Mouse (Mus musculus) forebrain, embryonic 15.5 days (tissue): Measurements from ENCODE around the gene Mrps5. TPM values are rescaled to one million over a fixed set of nuclear protein-coding genes. Genes with fewer than 3 reads are reported as not detected.

Experiments used
- ATAC-seq: fragments of 200-750 bp; cut with Nextera tagmentation; replicated peaks from 2 replicates; pipeline ENCODE4 v1.8.0; 2017; ENCODE audit warnings: mild to moderate bottlenecking, moderate TSS enrichment, moderate library complexity
- H3K27ac ChIP-seq: fragments of 300-500 bp; sonication (generic); replicated peaks from 2 replicates; pipeline ENCODE4 v1.5.1; 2015; ENCODE audit warnings: mild to moderate bottlenecking, inconsistent platforms
- H3K27me3 ChIP-seq: fragments of 300-500 bp; sonication (generic); 2 replicates; pipeline ENCODE4 v1.6.1; 2015; ENCODE audit warnings: inconsistent platforms
- H3K36me3 ChIP-seq: fragments of 300-500 bp; sonication (generic); 2 replicates; pipeline ENCODE4 v1.6.1; 2015; ENCODE audit warnings: mild to moderate bottlenecking, inconsistent platforms
- H3K4me1 ChIP-seq: fragments of 300-500 bp; sonication (generic); 2 replicates; pipeline ENCODE4 v1.6.1; 2015; ENCODE audit warnings: inconsistent platforms
- H3K4me2 ChIP-seq: fragments of 300-500 bp; sonication (generic); replicated peaks from 2 replicates; pipeline ENCODE4 v1.6.1; 2015; ENCODE audit warnings: mild to moderate bottlenecking, inconsistent platforms
- H3K4me3 ChIP-seq: fragments of 300-500 bp; sonication (generic); 2 replicates; pipeline ENCODE4 v1.5.1; 2015; ENCODE audit warnings: mild to moderate bottlenecking, inconsistent platforms
- H3K9ac ChIP-seq: fragments of 300-500 bp; sonication (generic); replicated peaks from 2 replicates; pipeline ENCODE4 v1.6.1; 2015; ENCODE audit warnings: mild to moderate bottlenecking, inconsistent platforms
- H3K9me3 ChIP-seq: fragments of 300-500 bp; sonication (generic); 2 replicates; pipeline ENCODE4 v1.6.1; 2016; ENCODE audit warnings: inconsistent platforms
- WGBS: fragments of 180-500 bp; shearing (Covaris S2); methylation state at CpG from one replicate; pipeline ENCODE4 v1.1.7; 2015; ENCODE audit warnings: mixed read lengths; 5-methylcytosine and 5-hydroxymethylcytosine counted together
- polyA plus RNA-seq: library from polyadenylated mRNA; unstranded; fragments of >200 nt; fragmentation: Nextera tagmentation; extraction: Ambion mirVana; gene quantifications from 2 replicates; pipeline ENCODE4 v1.2.1, GENCODE M21; 2015

Mrps5 gene
- polyA plus RNA-seq = 181 and 189 TPM in 2 replicates

GRCm38 (mm10) chr2:127586694-127587513 lies at the start of gene Mrps5, which contains the start of gene Zfp661:
Gene Mrps5 (plus strand): TSS chr2:127587222.
Gene Zfp661 (minus strand): TSS chr2:127587094.
- Histone ChIP-seq H3K27ac (peak within 1 kb of the TSS; percentile 92), H3K27me3 (no peaks in the 10 kb centered on the region), H3K36me3 (peaks cover 3% of the 10 kb centered on the region; the same call in 1 of the 2 replicates), H3K4me1 (peaks cover 32% of the 10 kb centered on the region), H3K9me3 (no peaks in the 10 kb centered on the region), H3K9ac (peak within 1 kb of the TSS; percentile 81), H3K4me3 (peak within 1 kb of the TSS; percentile 68), H3K4me2 (peak within 1 kb of the TSS; percentile 61)
- ATAC-seq = peak; percentile 82
- 6% methylated on average over 39 of the region's 39 CpGs for WGBS

GRCm38 (mm10) chr2:127537548-127537947 lies 49.5 kb upstream of the Mrps5 start:
- H3K4me1 ChIP-seq = peaks cover 4% of the 10 kb centered on the region; the same call in 1 of the 2 replicates
- ATAC-seq = no peak
- H3K36me3 ChIP-seq = no peaks in the 10 kb centered on the region
- H3K9me3 ChIP-seq = no peaks in the 10 kb centered on the region
- peaks cover 35% of the 10 kb centered on the region for H3K27me3 ChIP-seq
- no peak overlapping the region for H3K4me3 ChIP-seq
- H3K4me2 ChIP-seq = no peak overlapping the region
- H3K27ac ChIP-seq = no peak overlapping the region
- no peak overlapping the region for H3K9ac ChIP-seq
- WGBS = 68% methylated on average over 3 of the region's 3 CpGs

- whole genome bisulfite sequencing = 27% methylated on average over 4 of the region's 4 CpGs
- Histone ChIP-seq H3K4me2 (no peak overlapping the region), H3K4me1 (peaks cover 4% of the 10 kb centered on the region; the same call in 1 of the 2 replicates), H3K4me3 (no peak overlapping the region), H3K27ac (no peak overlapping the region), H3K9me3 (no peaks in the 10 kb centered on the region), H3K27me3 (peaks cover 38% of the 10 kb centered on the region), H3K9ac (no peak overlapping the region), H3K36me3 (no peaks in the 10 kb centered on the region)
- ATAC-seq = no peak
These were observed 47.5 kb upstream of the Mrps5 start for GRCm38 (mm10) chr2:127539494-127539893.

GRCm38 (mm10) chr2:127541185-127541584 lies 45.8 kb upstream of the Mrps5 start, which contains the start of gene Prom2:
Gene Prom2 (minus strand): TSS chr2:127541467.
- Histone ChIP-seq H3K9me3 (no peaks in the 10 kb centered on the region), H3K4me1 (peaks cover 4% of the 10 kb centered on the region; the same call in 1 of the 2 replicates), H3K27ac (no peak within 1 kb of the TSS), H3K9ac (no peak within 1 kb of the TSS), H3K27me3 (peaks cover 38% of the 10 kb centered on the region), H3K36me3 (no peaks in the 10 kb centered on the region), H3K4me3 (no peak within 1 kb of the TSS), H3K4me2 (peak within 1 kb of the TSS; percentile 14; the same call in 1 of the 2 replicates)
- WGBS = 6% methylated on average over 29 of the region's 29 CpGs
- no peak for ATAC-seq

- Histone ChIP-seq H3K4me1 (peaks cover 4% of the 10 kb centered on the region; the same call in 1 of the 2 replicates), H3K9ac (no peak overlapping the region), H3K9me3 (no peaks in the 10 kb centered on the region), H3K4me2 (no peak overlapping the region), H3K27ac (no peak overlapping the region), H3K36me3 (no peaks in the 10 kb centered on the region), H3K4me3 (no peak overlapping the region), H3K27me3 (peaks cover 38% of the 10 kb centered on the region)
- no peak for ATAC-seq
- WGBS = 85% methylated on average over 2 of the region's 2 CpGs
These were observed 45.3 kb upstream of the Mrps5 start for GRCm38 (mm10) chr2:127541697-127542096.

GRCm38 (mm10) chr2:127548342-127549074 lies 38.5 kb upstream of the Mrps5 start:
- ATAC-seq = no peak
- Histone ChIP-seq H3K36me3 (no peaks in the 10 kb centered on the region), H3K4me2 (no peak overlapping the region), H3K4me3 (no peak overlapping the region), H3K27me3 (no peaks in the 10 kb centered on the region), H3K9ac (no peak overlapping the region), H3K9me3 (no peaks in the 10 kb centered on the region), H3K27ac (no peak overlapping the region), H3K4me1 (no peaks in the 10 kb centered on the region)
- 80% methylated on average over 5 of the region's 5 CpGs for WGBS

- H3K4me2 ChIP-seq = no peak overlapping the region
- H3K27me3 ChIP-seq = no peaks in the 10 kb centered on the region
- no peak overlapping the region for H3K9ac ChIP-seq
- no peak overlapping the region for H3K27ac ChIP-seq
- no peaks in the 10 kb centered on the region for H3K4me1 ChIP-seq
- no peak overlapping the region for H3K4me3 ChIP-seq
- no peak for ATAC-seq
- no peaks in the 10 kb centered on the region for H3K36me3 ChIP-seq
- no peaks in the 10 kb centered on the region for H3K9me3 ChIP-seq
These were observed 37.3 kb upstream of the Mrps5 start for GRCm38 (mm10) chr2:127549711-127550110.

- 78% methylated on average over 1 of the region's 1 CpGs for WGBS
- H3K4me2 ChIP-seq = no peak overlapping the region
- no peaks in the 10 kb centered on the region for H3K4me1 ChIP-seq
These were observed 36.6 kb upstream of the Mrps5 start for GRCm38 (mm10) chr2:127550446-127550845.

GRCm38 (mm10) chr2:127551078-127551477 lies 35.9 kb upstream of the Mrps5 start:
- WGBS = 60% methylated on average over 5 of the region's 5 CpGs

More at GRCm38 (mm10) chr2:127550446-127550845, 36.6 kb upstream of the Mrps5 start:
- no peak overlapping the region for H3K27ac ChIP-seq
- no peak overlapping the region for H3K9ac ChIP-seq
- no peaks in the 10 kb centered on the region for H3K9me3 ChIP-seq
- ATAC-seq = no peak
- H3K27me3 ChIP-seq = no peaks in the 10 kb centered on the region
- no peaks in the 10 kb centered on the region for H3K36me3 ChIP-seq
- no peak overlapping the region for H3K4me3 ChIP-seq

GRCm38 (mm10) chr2:127559070-127559966 lies 27.7 kb upstream of the Mrps5 start:
- peak overlapping the region; percentile 54 for H3K27ac ChIP-seq
- H3K36me3 ChIP-seq = no peaks in the 10 kb centered on the region
- H3K4me2 ChIP-seq = peak overlapping the region; percentile 46
- H3K4me1 ChIP-seq = peaks cover 12% of the 10 kb centered on the region
- ATAC-seq = peak; percentile 100
- H3K27me3 ChIP-seq = peaks cover 10% of the 10 kb centered on the region; the same call in 1 of the 2 replicates
- peak overlapping the region; percentile 34 for H3K4me3 ChIP-seq
- H3K9me3 ChIP-seq = no peaks in the 10 kb centered on the region
- 8% methylated on average over 18 of the region's 18 CpGs for WGBS
- peak overlapping the region; percentile 33 for H3K9ac ChIP-seq

More at GRCm38 (mm10) chr2:127551078-127551477, 35.9 kb upstream of the Mrps5 start:
- Histone ChIP-seq H3K9me3 (no peaks in the 10 kb centered on the region), H3K4me3 (no peak overlapping the region), H3K36me3 (no peaks in the 10 kb centered on the region), H3K27me3 (no peaks in the 10 kb centered on the region), H3K4me1 (no peaks in the 10 kb centered on the region), H3K4me2 (no peak overlapping the region), H3K27ac (no peak overlapping the region), H3K9ac (no peak overlapping the region)
- peak; percentile 35; the same call in 1 of the 2 replicates for ATAC-seq

GRCm38 (mm10) chr2:127573322-127573721 lies 13.7 kb upstream of the Mrps5 start:
- Histone ChIP-seq H3K36me3 (peaks cover 25% of the 10 kb centered on the region), H3K9ac (no peak overlapping the region), H3K4me3 (no peak overlapping the region), H3K9me3 (no peaks in the 10 kb centered on the region), H3K27ac (no peak overlapping the region), H3K4me2 (no peak overlapping the region), H3K27me3 (no peaks in the 10 kb centered on the region), H3K4me1 (no peaks in the 10 kb centered on the region)
- 76% methylated on average over 1 of the region's 1 CpGs for WGBS
- ATAC-seq = no peak
